Mouse (Mus musculus) limb, embryonic 11.5 days (tissue): ENCODE measurements around the gene Kalrn. TPM values are rescaled to one million over a fixed set of nuclear protein-coding genes. Genes with fewer than 3 reads are reported as not detected.
A peak's percentile ranks its signal among the peaks of the same experiment; 100 is the strongest.

ENCODE experiments used
- ATAC-seq: fragments of 200-750 bp; cut with Nextera tagmentation; 2 replicates; pipeline ENCODE4 v1.8.0; 2017; ENCODE audit warnings: low read depth; ENCODE audit not compliant: insufficient number of reproducible peaks, low FRiP score, low TSS enrichment
- DNase-seq: peaks from one replicate; pipeline ENCODE4 v3.0.0-alpha.2; 2015; ENCODE audit warnings: low spot score
- H3K27ac ChIP-seq: fragments of 300-500 bp; sonication (generic); replicated peaks from 2 replicates; pipeline ENCODE4 v1.5.1; 2014; ENCODE audit warnings: low read depth, mild to moderate bottlenecking, low read length
- H3K27me3 ChIP-seq: fragments of 300-500 bp; sonication (generic); 2 replicates; pipeline ENCODE4 v1.6.1; 2014; ENCODE audit warnings: mild to moderate bottlenecking, low read length, mixed read lengths; ENCODE audit not compliant: control insufficient read depth, insufficient read depth
- H3K36me3 ChIP-seq: fragments of 300-500 bp; sonication (generic); 2 replicates; pipeline ENCODE4 v1.6.1; 2014; ENCODE audit warnings: mild to moderate bottlenecking, low read length, moderate library complexity, mixed read lengths; ENCODE audit not compliant: control insufficient read depth, insufficient read depth
- H3K4me1 ChIP-seq: fragments of 300-500 bp; sonication (generic); 2 replicates; pipeline ENCODE4 v1.6.1; 2014; ENCODE audit warnings: low read length, mixed read lengths; ENCODE audit not compliant: control insufficient read depth, insufficient read depth
- H3K4me2 ChIP-seq: fragments of 300-500 bp; sonication (generic); 2 replicates; pipeline ENCODE4 v1.6.1; 2014; ENCODE audit warnings: low read depth, mild to moderate bottlenecking, moderate library complexity; ENCODE audit not compliant: severe bottlenecking
- H3K4me3 ChIP-seq: fragments of 300-500 bp; sonication (generic); 2 replicates; pipeline ENCODE4 v1.5.1; 2014; ENCODE audit warnings: low read depth, low read length
- H3K9ac ChIP-seq: fragments of 300-500 bp; sonication (generic); 2 replicates; pipeline ENCODE4 v1.6.1; 2014; ENCODE audit warnings: mild to moderate bottlenecking, low read length
- H3K9me3 ChIP-seq: fragments of 300-500 bp; sonication (generic); 2 replicates; pipeline ENCODE4 v1.6.1; 2016; ENCODE audit warnings: low read length; ENCODE audit not compliant: control insufficient read depth
- whole genome bisulfite sequencing: fragments of 180-500 bp; shearing (Covaris S2); extraction: QIAGEN DNeasy Blood & Tissue Kit; methylation state at CpG from one replicate; pipeline ENCODE4 v1.1.7; 2014; 5-methylcytosine and 5-hydroxymethylcytosine counted together
- polyA plus RNA-seq: library from polyadenylated mRNA; unstranded; fragments of >200 nt; fragmentation: Nextera tagmentation; extraction: Ambion mirVana; gene quantifications from 2 replicates; pipeline ENCODE4 v1.2.1, GENCODE M21; 2014

Gene Kalrn
- polyA plus RNA-seq, 1 experiment from 2014 or later = 11.5 TPM

DNA sequence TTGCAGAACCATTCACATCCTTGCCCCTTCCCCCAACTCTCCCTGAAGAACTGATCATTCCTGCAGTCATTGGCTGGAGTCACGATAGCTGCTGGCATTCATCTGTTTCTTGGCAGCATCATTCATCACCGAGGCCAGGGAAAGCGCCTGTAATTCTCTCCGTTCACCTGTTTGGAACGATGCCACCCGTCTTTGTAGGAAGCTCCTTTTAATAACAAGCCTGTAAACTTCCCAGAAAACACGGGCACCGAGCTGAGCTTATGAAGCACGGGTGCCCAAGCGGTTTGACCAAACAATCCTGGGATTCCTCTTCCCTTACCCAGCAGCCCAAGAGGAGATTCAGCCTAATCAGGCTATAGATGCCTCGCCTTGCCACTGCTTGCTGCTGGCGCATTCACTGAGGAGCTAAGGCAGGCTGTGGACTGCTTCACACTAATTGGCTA, 243.9 kb downstream of the Kalrn start:
- Histone ChIP-seq H3K4me3 (no peak overlapping the region), H3K4me2 (no peak overlapping the region), H3K4me1 (no peaks in the 10 kb centered on the region), H3K27ac (no peak overlapping the region), H3K27me3 (no peaks in the 10 kb centered on the region), H3K9ac (no peak overlapping the region), H3K36me3 (no peaks in the 10 kb centered on the region), H3K9me3 (no peaks in the 10 kb centered on the region)
- WGBS = 59% methylated on average over 12 of the region's 12 CpGs
- DNase-seq (no peak), ATAC-seq (no peak)

DNA sequence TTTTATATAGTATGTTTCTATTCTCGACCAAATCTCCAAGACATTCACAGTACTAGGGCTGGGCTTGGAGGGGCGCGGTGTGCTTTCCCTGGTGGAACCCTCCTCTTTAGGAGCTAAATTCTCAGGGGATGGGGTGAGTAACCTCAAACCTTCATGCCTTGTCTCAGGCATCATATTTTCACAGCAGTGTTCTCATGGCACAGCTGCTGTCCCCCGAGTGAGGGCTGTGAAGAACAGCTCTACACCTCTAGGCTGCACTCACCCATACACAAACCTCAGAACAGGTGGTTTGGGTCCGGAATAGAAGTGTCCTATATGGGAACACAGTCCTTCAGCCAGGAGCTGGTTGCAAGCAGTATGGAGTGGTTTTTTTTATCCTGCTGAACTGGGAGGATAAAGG, 245.4 kb downstream of the Kalrn start:
- Histone ChIP-seq H3K4me3 (no peak overlapping the region), H3K9me3 (no peaks in the 10 kb centered on the region), H3K27me3 (no peaks in the 10 kb centered on the region), H3K9ac (no peak overlapping the region), H3K4me1 (no peaks in the 10 kb centered on the region), H3K36me3 (no peaks in the 10 kb centered on the region), H3K4me2 (no peak overlapping the region), H3K27ac (no peak overlapping the region)
- DNase-seq (no peak), ATAC-seq (no peak)
- WGBS = 78% methylated on average over 5 of the region's 5 CpGs

DNA sequence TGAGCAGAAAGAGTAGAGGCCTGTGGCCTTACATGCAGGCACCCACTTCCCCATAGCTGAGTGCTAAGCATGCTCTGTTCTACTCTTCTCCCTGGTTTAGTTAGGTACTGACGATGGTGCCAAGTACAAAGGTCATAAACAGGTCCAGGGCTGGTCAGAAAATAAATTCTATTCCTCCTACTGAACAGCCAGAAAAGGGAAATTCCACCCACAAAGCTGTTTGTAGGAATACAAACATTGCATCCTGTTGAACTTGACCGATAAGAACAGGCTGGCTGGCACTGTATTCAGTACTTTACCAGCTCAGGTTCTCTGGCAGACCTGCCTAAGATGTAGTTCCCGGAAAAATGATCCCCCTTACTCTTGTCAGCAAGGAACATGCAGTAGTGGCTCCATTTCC, 247.5 kb downstream of the Kalrn start:
- H3K4me1 ChIP-seq = no peaks in the 10 kb centered on the region
- no peak overlapping the region for H3K4me3 ChIP-seq
- H3K36me3 ChIP-seq = no peaks in the 10 kb centered on the region
- no peak overlapping the region for H3K9ac ChIP-seq
- no peak overlapping the region for H3K27ac ChIP-seq
- H3K4me2 ChIP-seq = no peak overlapping the region
- 87% methylated on average over 3 of the region's 3 CpGs for WGBS
- H3K9me3 ChIP-seq = no peaks in the 10 kb centered on the region
- DNase-seq = no peak
- ATAC-seq = no peak
- no peaks in the 10 kb centered on the region for H3K27me3 ChIP-seq

DNA sequence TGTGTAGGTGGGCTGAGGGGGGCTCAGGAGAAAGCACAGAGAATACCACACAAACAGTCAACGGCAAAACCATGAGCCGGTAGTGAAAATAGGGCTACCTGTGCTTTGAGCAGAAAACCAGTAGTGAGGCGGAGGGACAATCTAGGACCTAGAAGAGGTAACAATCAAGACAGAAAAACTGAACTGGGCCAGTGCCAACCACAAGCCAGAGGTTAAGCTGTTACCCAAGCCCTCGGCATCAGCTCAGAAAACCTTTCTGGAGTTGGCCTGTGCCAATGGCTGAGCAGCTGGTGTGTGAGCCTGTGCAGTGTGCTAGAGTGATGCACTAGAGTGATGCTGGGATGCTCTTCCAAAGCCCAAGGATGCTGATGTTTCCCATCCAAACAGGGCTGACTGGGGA, 248.2 kb downstream of the Kalrn start:
- Histone ChIP-seq H3K4me3 (no peak overlapping the region), H3K9ac (no peak overlapping the region), H3K9me3 (no peaks in the 10 kb centered on the region), H3K4me1 (no peaks in the 10 kb centered on the region), H3K27me3 (no peaks in the 10 kb centered on the region), H3K4me2 (no peak overlapping the region), H3K27ac (no peak overlapping the region), H3K36me3 (no peaks in the 10 kb centered on the region)
- ATAC-seq (no peak), DNase-seq (no peak)
- 93% methylated on average over 4 of the region's 4 CpGs for WGBS

DNA sequence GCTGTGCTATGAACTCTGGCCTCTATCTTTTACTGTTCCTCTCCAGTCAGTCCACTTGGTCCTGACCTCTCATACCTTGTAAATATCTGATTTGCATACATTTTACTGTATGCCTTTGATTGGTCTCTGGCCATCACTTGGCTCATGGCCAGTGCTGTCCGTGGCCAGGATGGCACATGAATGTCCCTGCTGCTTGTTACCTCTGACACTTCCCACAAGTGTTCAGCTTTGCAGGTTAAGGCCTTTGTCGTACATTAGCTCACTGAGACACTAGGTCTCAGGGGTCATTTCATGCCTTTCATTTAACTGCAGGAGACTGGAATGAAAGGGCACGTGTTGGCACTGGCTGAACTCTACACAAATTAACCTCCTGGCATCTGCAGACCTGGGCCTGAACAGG, 248.6 kb downstream of the Kalrn start:
- no peak overlapping the region for H3K4me2 ChIP-seq
- ATAC-seq (no peak), DNase-seq (no peak)
- H3K27ac ChIP-seq = no peak overlapping the region
- 75% methylated on average over 3 of the region's 3 CpGs for WGBS
- H3K9ac ChIP-seq = no peak overlapping the region
- no peaks in the 10 kb centered on the region for H3K27me3 ChIP-seq
- no peaks in the 10 kb centered on the region for H3K9me3 ChIP-seq
- no peak overlapping the region for H3K4me3 ChIP-seq
- no peaks in the 10 kb centered on the region for H3K36me3 ChIP-seq
- H3K4me1 ChIP-seq = no peaks in the 10 kb centered on the region

DNA sequence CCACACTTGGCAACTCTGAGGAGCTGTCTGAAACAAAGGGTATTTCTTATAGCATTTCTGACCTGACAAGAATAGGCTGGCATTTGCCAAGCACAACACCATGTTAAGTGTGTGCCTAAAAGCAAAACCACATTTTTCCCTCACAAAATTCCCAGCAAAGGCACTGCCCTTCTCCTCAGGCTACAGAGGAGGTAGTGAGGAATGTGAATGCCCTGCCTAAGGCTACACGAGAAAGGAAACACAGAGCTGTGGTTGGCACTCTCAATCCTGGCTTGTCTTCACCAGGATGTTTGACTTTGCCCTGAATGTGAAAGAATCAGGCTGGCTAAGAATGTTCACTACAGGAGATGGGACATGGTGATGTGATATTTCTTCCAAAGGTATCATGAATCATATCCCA, 249.8 kb downstream of the Kalrn start:
- H3K27me3 ChIP-seq = no peaks in the 10 kb centered on the region
- H3K27ac ChIP-seq = no peak overlapping the region
- ATAC-seq (no peak), DNase-seq (no peak)
- H3K4me1 ChIP-seq = no peaks in the 10 kb centered on the region
- H3K4me2 ChIP-seq = no peak overlapping the region
- WGBS = 86% methylated on average over 1 of the region's 1 CpGs
- no peaks in the 10 kb centered on the region for H3K36me3 ChIP-seq
- no peak overlapping the region for H3K4me3 ChIP-seq
- no peaks in the 10 kb centered on the region for H3K9me3 ChIP-seq
- H3K9ac ChIP-seq = no peak overlapping the region

DNA sequence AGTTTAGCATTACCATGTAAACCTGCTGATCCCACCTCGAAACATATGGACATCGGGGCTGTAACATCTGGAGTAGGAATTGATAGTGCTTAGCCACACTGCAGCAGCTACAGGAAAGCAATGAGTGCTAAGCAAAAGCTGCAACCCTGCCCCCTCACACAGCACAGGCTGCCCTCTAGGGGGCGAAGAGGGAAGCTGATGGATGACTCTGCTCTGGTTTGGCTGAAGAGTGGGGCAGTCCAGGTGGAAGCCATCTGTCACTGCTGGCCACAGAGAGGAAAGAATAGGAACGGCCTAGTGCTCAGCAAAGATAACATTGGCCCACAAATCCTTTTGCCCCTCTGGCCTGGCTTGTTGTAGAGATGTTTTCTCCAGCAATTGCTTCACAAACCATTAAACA, 250.8 kb downstream of the Kalrn start:
- Histone ChIP-seq H3K27me3 (no peaks in the 10 kb centered on the region), H3K4me1 (no peaks in the 10 kb centered on the region), H3K27ac (no peak overlapping the region), H3K9me3 (no peaks in the 10 kb centered on the region), H3K4me3 (no peak overlapping the region), H3K4me2 (no peak overlapping the region), H3K36me3 (no peaks in the 10 kb centered on the region), H3K9ac (no peak overlapping the region)
- DNase-seq (peak; percentile 84), ATAC-seq (peak; percentile 65; the same call in 1 of the 2 replicates)
- WGBS = 10% methylated on average over 4 of the region's 4 CpGs

DNA sequence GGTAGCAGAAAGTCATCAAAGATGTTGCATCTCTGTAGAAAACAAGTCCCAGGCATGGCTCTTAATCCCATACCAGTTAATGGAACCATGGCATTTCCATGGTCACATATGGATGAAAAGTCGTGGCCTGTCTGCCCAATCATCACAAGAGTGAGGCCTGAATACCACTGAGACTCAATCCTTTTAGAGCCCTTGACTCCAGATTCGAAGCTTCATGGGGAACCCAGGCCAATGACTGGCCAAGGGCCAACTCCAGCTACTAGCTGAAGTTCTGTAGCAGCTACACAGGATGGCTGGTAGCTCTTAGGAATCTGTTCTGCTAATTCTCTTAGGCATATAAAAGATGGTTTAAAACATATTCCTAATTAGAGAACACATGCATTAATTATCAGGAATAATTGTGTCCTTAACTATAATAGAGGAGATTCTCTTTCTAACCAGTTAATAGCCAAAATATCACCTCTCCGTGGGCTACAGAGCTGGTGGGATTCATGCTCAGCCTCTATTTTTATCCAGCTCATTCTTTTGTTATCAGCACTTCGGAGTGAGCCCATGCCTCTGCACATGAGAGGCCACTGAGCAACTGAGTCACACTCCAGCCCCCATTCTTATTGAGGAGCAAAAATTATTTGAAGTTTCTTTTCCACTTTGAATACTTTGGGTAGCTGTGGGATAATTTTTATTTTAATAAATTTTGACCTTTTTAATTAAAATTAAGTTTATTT, 252.1 kb downstream of the Kalrn start:
- H3K27ac ChIP-seq = no peak overlapping the region

More for the DNA sequence above, 252.1 kb downstream of the Kalrn start:
- no peak overlapping the region for H3K4me2 ChIP-seq
- ATAC-seq (no peak), DNase-seq (no peak)
- H3K4me1 ChIP-seq = peaks cover 7% of the 10 kb centered on the region; the same call in 1 of the 2 replicates
- H3K9ac ChIP-seq = no peak overlapping the region
- H3K4me3 ChIP-seq = no peak overlapping the region
- H3K9me3 ChIP-seq = no peaks in the 10 kb centered on the region
- 91% methylated on average over 4 of the region's 4 CpGs for WGBS
- H3K36me3 ChIP-seq = no peaks in the 10 kb centered on the region
- H3K27me3 ChIP-seq = no peaks in the 10 kb centered on the region
